Mouse (Mus musculus) cortical plate, adult 2 months (tissue): ENCODE measurements around the gene Rab43.

ENCODE experiments used
- CTCF ChIP-seq: fragments of 200-500 bp; IDR thresholded peaks from 2 replicates; pipeline ENCODE4 v1.5.1; 2011; ENCODE audit warnings: mild to moderate bottlenecking, control low read depth, low read length; ENCODE audit not compliant: insufficient read depth; ENCODE audit errors: extremely low read depth
- POLR2A ChIP-seq: fragments of 200-500 bp; IDR thresholded peaks from 2 replicates; pipeline ENCODE4 v1.6.1; 2011; ENCODE audit warnings: mild to moderate bottlenecking, low read length, control low read depth; ENCODE audit not compliant: insufficient read depth; ENCODE audit errors: extremely low read depth

GRCm38 (mm10) chr6:87804036-87804435 is 7.9 kb downstream of the Rab43 start:
- TF ChIP-seq CTCF (no peak), POLR2A (no peak)
